Mouse (Mus musculus): ENCODE measurements around the gene Ncbp2. TPM values are rescaled to one million over a fixed set of nuclear protein-coding genes. Genes with fewer than 3 reads are reported as not detected.
A peak's percentile ranks its signal among the peaks of the same experiment; 100 is the strongest.

The Ncbp2 gene
- 148 and 160 TPM in 2 replicates for polyA plus RNA-seq (2014; fragmentation: Nextera tagmentation; extraction: Ambion mirVana)

GRCm38 (mm10) chr16:31948345-31948774 lies at the start of gene Ncbp2, which contains the start of gene 0610012G03Rik:
Ncbp2 (plus strand) TSS chr16:31948513.
0610012G03Rik (minus strand) TSS chr16:31948494.
- under 1% methylated on average over 55 of the region's 55 CpGs for WGBS
- ATAC-seq (ENCODE audit: low FRiP score) (peak; percentile 91), DNase-seq (ENCODE audit: low spot score) (peak; percentile 98)
- H3K9ac ChIP-seq (ENCODE audit: low read depth, low read length) = peak within 1 kb of the TSS; percentile 92
- H3K27me3 ChIP-seq (ENCODE audit: control insufficient read depth, insufficient read depth, low read length) = no peaks in the 10 kb centered on the region
- H3K4me3 ChIP-seq (ENCODE audit: low read depth, low read length) = peak within 1 kb of the TSS; percentile 85
- no peaks in the 10 kb centered on the region for H3K36me3 ChIP-seq (ENCODE audit: control insufficient read depth, insufficient read depth, low read length)
- peak within 1 kb of the TSS; percentile 87 for H3K4me2 ChIP-seq (replicated peaks; ENCODE audit: low read depth, low read length)
- H3K27ac ChIP-seq (ENCODE audit: low read depth, low read length) = peak within 1 kb of the TSS; percentile 91
- H3K9me3 ChIP-seq (ENCODE audit: control insufficient read depth, low read length) = no peaks in the 10 kb centered on the region
- peaks cover 8% of the 10 kb centered on the region; the same call in 1 of the 2 replicates for H3K4me1 ChIP-seq (replicated peaks; ENCODE audit: control insufficient read depth, insufficient read depth, low read length)

- H3K36me3 ChIP-seq (ENCODE audit: control insufficient read depth, insufficient read depth, low read length) = no peaks in the 10 kb centered on the region
- H3K27ac ChIP-seq (ENCODE audit: low read depth, low read length) = no peak overlapping the region
- peaks cover 4% of the 10 kb centered on the region; the same call in 1 of the 2 replicates for H3K4me1 ChIP-seq (replicated peaks; ENCODE audit: control insufficient read depth, insufficient read depth, low read length)
- H3K4me3 ChIP-seq (ENCODE audit: low read depth, low read length) = no peak overlapping the region
- DNase-seq (ENCODE audit: low spot score) = no peak
- H3K9me3 ChIP-seq (ENCODE audit: control insufficient read depth, low read length) = no peaks in the 10 kb centered on the region
- no peaks in the 10 kb centered on the region for H3K27me3 ChIP-seq (ENCODE audit: control insufficient read depth, insufficient read depth, low read length)
- H3K9ac ChIP-seq (ENCODE audit: low read depth, low read length) = no peak overlapping the region
- no peak overlapping the region for H3K4me2 ChIP-seq (replicated peaks; ENCODE audit: low read depth, low read length)
- 74% methylated on average over 18 of the region's 18 CpGs for WGBS
- ATAC-seq (ENCODE audit: low FRiP score) = no peak
Measured at GRCm38 (mm10) chr16:31898546-31899326, 49.6 kb upstream of the Ncbp2 start.

- no peak overlapping the region for H3K27ac ChIP-seq (ENCODE audit: low read depth, low read length)
- no peak overlapping the region for H3K4me2 ChIP-seq (replicated peaks; ENCODE audit: low read depth, low read length)
- H3K36me3 ChIP-seq (ENCODE audit: control insufficient read depth, insufficient read depth, low read length) = no peaks in the 10 kb centered on the region
- 88% methylated on average over 1 of the region's 1 CpGs for WGBS
- ATAC-seq (ENCODE audit: low FRiP score) (no peak), DNase-seq (ENCODE audit: low spot score) (no peak)
- H3K4me1 ChIP-seq (replicated peaks; ENCODE audit: control insufficient read depth, insufficient read depth, low read length) = peaks cover 3% of the 10 kb centered on the region; the same call in 1 of the 2 replicates
- H3K27me3 ChIP-seq (ENCODE audit: control insufficient read depth, insufficient read depth, low read length) = no peaks in the 10 kb centered on the region
- H3K9ac ChIP-seq (ENCODE audit: low read depth, low read length) = no peak overlapping the region
- no peaks in the 10 kb centered on the region for H3K9me3 ChIP-seq (ENCODE audit: control insufficient read depth, low read length)
- no peak overlapping the region for H3K4me3 ChIP-seq (ENCODE audit: low read depth, low read length)
Measured at GRCm38 (mm10) chr16:31901886-31902285, 46.4 kb upstream of the Ncbp2 start.

GRCm38 (mm10) chr16:31903239-31903638 lies 45.1 kb upstream of the Ncbp2 start:
- DNase-seq (ENCODE audit: low spot score) (no peak), ATAC-seq (ENCODE audit: low FRiP score) (no peak)
- no peak overlapping the region for H3K27ac ChIP-seq (ENCODE audit: low read depth, low read length)
- no peak overlapping the region for H3K4me3 ChIP-seq (ENCODE audit: low read depth, low read length)
- WGBS = 90% methylated on average over 8 of the region's 8 CpGs
- no peaks in the 10 kb centered on the region for H3K4me1 ChIP-seq (replicated peaks; ENCODE audit: control insufficient read depth, insufficient read depth, low read length)
- H3K9me3 ChIP-seq (ENCODE audit: control insufficient read depth, low read length) = no peaks in the 10 kb centered on the region
- no peaks in the 10 kb centered on the region for H3K36me3 ChIP-seq (ENCODE audit: control insufficient read depth, insufficient read depth, low read length)
- no peak overlapping the region for H3K9ac ChIP-seq (ENCODE audit: low read depth, low read length)
- no peak overlapping the region for H3K4me2 ChIP-seq (replicated peaks; ENCODE audit: low read depth, low read length)
- H3K27me3 ChIP-seq (ENCODE audit: control insufficient read depth, insufficient read depth, low read length) = no peaks in the 10 kb centered on the region

GRCm38 (mm10) chr16:31905331-31905730 lies 43.0 kb upstream of the Ncbp2 start:
- Histone ChIP-seq H3K9me3 (ENCODE audit: control insufficient read depth, low read length) (no peaks in the 10 kb centered on the region), H3K4me1 (replicated peaks; ENCODE audit: control insufficient read depth, insufficient read depth, low read length) (no peaks in the 10 kb centered on the region), H3K27ac (ENCODE audit: low read depth, low read length) (no peak overlapping the region), H3K9ac (ENCODE audit: low read depth, low read length) (no peak overlapping the region), H3K4me2 (replicated peaks; ENCODE audit: low read depth, low read length) (no peak overlapping the region), H3K4me3 (ENCODE audit: low read depth, low read length) (no peak overlapping the region), H3K27me3 (ENCODE audit: control insufficient read depth, insufficient read depth, low read length) (no peaks in the 10 kb centered on the region), H3K36me3 (ENCODE audit: control insufficient read depth, insufficient read depth, low read length) (no peaks in the 10 kb centered on the region)
- no peak for DNase-seq (ENCODE audit: low spot score)
- no peak for ATAC-seq (ENCODE audit: low FRiP score)
- 75% methylated on average over 4 of the region's 4 CpGs for WGBS

GRCm38 (mm10) chr16:31905891-31906825 lies 42.2 kb upstream of the Ncbp2 start:
- H3K27me3 ChIP-seq (ENCODE audit: control insufficient read depth, insufficient read depth, low read length) = no peaks in the 10 kb centered on the region
- WGBS = 38% methylated on average over 19 of the region's 20 CpGs
- peak overlapping the region; percentile 20; the same call in 1 of the 2 replicates for H3K4me2 ChIP-seq (replicated peaks; ENCODE audit: low read depth, low read length)
- no peak overlapping the region for H3K4me3 ChIP-seq (ENCODE audit: low read depth, low read length)
- DNase-seq (ENCODE audit: low spot score) (peak; percentile 23), ATAC-seq (ENCODE audit: low FRiP score) (no peak)
- H3K4me1 ChIP-seq (replicated peaks; ENCODE audit: control insufficient read depth, insufficient read depth, low read length) = no peaks in the 10 kb centered on the region
- no peak overlapping the region for H3K27ac ChIP-seq (ENCODE audit: low read depth, low read length)
- H3K36me3 ChIP-seq (ENCODE audit: control insufficient read depth, insufficient read depth, low read length) = no peaks in the 10 kb centered on the region
- H3K9me3 ChIP-seq (ENCODE audit: control insufficient read depth, low read length) = no peaks in the 10 kb centered on the region
- H3K9ac ChIP-seq (ENCODE audit: low read depth, low read length) = peak overlapping the region; percentile 17; the same call in 1 of the 2 replicates

- WGBS = 17% methylated on average over 9 of the region's 9 CpGs
- Histone ChIP-seq H3K4me1 (replicated peaks; ENCODE audit: control insufficient read depth, insufficient read depth, low read length) (no peaks in the 10 kb centered on the region), H3K27ac (ENCODE audit: low read depth, low read length) (no peak overlapping the region), H3K27me3 (ENCODE audit: control insufficient read depth, insufficient read depth, low read length) (no peaks in the 10 kb centered on the region), H3K4me3 (ENCODE audit: low read depth, low read length) (no peak overlapping the region), H3K4me2 (replicated peaks; ENCODE audit: low read depth, low read length) (peak overlapping the region; percentile 20; the same call in 1 of the 2 replicates), H3K9ac (ENCODE audit: low read depth, low read length) (peak overlapping the region; percentile 17; the same call in 1 of the 2 replicates), H3K9me3 (ENCODE audit: control insufficient read depth, low read length) (no peaks in the 10 kb centered on the region), H3K36me3 (ENCODE audit: control insufficient read depth, insufficient read depth, low read length) (no peaks in the 10 kb centered on the region)
- peak; percentile 46 for DNase-seq (ENCODE audit: low spot score)
- ATAC-seq (ENCODE audit: low FRiP score) = no peak
Measured at GRCm38 (mm10) chr16:31906896-31907295, 41.4 kb upstream of the Ncbp2 start.

GRCm38 (mm10) chr16:31908959-31909358 lies 39.4 kb upstream of the Ncbp2 start:
- no peak for DNase-seq (ENCODE audit: low spot score)
- Histone ChIP-seq H3K36me3 (ENCODE audit: control insufficient read depth, insufficient read depth, low read length) (no peaks in the 10 kb centered on the region), H3K4me3 (ENCODE audit: low read depth, low read length) (no peak overlapping the region), H3K4me1 (replicated peaks; ENCODE audit: control insufficient read depth, insufficient read depth, low read length) (no peaks in the 10 kb centered on the region), H3K9ac (ENCODE audit: low read depth, low read length) (no peak overlapping the region), H3K27me3 (ENCODE audit: control insufficient read depth, insufficient read depth, low read length) (no peaks in the 10 kb centered on the region), H3K9me3 (ENCODE audit: control insufficient read depth, low read length) (no peaks in the 10 kb centered on the region), H3K27ac (ENCODE audit: low read depth, low read length) (no peak overlapping the region), H3K4me2 (replicated peaks; ENCODE audit: low read depth, low read length) (no peak overlapping the region)
- WGBS = 55% methylated on average over 11 of the region's 11 CpGs
- no peak for ATAC-seq (ENCODE audit: low FRiP score)

Measured in hindbrain, embryonic 11.5 days (tissue).